Mouse (Mus musculus) adrenal gland, postnatal 14 days (tissue): ENCODE data around the gene U2af1l4. TPM values are rescaled to one million over a fixed set of nuclear protein-coding genes. Genes with fewer than 3 reads are reported as not detected.

ENCODE experiments used
- DNase-seq: peaks from one replicate; pipeline ENCODE4 v3.0.0; 2021; ENCODE audit warnings: mixed read lengths
- total RNA-seq: library from RNA; stranded (reverse); gene quantifications from 2 replicates; pipeline ENCODE4 v1.2.3, GENCODE M21; 2021

U2af1l4 gene
- total RNA-seq, 1 experiment from 2014 or later = 60.3 TPM

DNA sequence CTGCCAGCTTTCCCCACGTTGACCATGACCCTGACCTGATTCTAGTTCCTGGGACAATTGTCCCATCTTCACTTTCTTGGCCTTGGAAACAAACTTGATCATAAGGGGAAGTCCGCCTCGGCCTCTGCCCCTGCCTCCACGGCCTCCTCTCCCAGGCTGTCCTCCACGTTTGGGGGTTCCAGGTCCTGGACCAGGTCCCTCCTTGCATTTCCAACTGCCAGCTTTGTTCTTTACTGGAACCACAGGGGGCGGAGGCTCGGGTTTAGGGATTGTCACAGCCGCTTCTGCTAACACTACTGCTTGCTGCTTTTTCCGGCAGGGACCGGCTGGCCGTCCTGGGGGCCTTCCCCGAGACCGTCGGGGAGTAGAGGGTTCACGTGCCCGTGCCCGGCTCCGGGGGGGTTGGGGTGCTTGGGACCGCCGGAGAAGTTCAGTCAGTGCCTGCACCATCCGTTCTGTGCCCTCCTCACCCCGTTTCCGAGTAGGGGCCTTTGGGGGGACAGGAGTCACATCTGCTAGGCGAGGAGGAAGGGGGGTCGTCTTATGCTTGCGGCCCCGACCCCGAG lies 23.4 kb downstream of the U2af1l4 start:
- DNase-seq = no peak

DNA sequence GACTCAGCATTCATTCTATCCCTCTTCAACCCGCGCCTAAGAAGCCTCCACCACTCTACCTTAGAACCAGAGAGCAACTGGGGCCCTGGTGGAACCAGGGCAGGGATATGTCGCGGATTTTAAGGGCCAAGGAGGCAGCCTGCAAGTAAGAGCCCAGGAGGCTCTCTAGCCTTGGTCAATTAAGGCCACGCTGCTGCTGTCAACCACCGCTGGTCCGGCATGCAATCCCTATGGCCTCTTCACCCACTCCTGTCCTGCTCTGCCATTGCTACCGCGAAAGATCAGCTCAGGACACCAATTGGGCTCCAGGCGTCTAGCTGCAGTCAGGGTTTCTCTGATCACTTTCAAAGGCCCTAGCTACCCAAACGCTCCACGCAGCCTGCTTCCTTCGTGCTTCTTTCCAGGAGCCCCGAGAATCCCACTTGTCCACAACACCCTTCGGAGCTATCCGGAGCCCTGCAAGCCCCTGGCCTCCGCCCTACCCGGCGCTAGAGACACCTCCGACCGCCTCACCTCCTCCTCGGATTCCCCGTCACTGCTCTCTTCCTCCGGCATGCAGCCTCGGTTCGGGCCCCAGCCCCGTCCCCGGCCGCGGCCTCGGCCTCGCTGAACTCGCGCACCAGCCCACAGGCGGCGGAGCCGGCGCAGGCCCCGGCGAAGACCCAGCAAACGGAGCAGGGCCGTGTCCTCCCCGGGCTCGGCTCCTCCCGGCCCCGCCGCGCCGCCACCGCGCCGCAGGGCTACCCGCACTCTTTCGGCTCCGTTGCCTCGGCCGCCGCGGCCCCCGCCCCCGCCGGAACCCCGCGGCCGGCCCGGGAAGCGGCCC lies 25.0 kb downstream of the U2af1l4 start:
- DNase-seq = peak; percentile 72

DNA sequence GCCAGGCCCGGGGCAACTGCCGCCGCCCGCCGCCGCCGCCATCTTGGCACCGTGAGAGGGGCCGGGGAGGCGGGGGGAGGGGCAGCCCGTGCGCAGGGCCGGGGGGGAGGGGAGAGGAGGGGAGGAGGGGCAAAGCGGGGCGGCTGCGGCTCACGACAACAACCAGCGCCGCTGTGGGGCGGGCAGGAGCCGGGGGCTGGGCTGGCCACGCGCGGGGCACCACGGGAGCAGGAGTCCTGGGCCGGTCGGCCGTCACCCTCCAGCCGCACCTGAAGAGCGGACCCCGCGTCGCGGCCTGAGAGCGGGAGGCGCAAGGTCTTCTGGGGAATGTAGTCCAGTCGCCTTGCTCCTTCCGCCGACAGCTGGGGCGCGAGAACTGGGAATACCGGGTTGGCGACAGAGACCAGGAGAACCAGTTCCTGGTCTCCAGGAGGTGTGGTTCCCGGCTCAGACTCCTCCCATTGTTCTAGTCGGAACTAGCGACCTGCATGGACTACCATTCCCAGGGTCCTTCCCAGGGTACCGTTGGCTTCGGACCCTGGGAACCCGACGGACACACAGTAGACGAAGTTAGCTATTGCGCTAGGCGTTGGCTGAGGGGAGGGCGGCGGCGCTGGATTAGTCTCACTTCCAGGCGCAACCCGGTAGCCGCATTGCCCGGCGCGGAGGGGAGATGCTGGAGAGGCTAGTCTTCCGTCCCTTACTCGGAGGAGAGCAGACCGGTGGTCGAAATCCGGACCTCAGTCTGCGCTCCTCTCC lies 25.8 kb downstream of the U2af1l4 start, which contains the start of gene Kmt2b:
Gene Kmt2b, minus strand, starts transcription at position 51 of the 759 bp plus-strand sequence.
- DNase-seq = peak; percentile 98

DNA sequence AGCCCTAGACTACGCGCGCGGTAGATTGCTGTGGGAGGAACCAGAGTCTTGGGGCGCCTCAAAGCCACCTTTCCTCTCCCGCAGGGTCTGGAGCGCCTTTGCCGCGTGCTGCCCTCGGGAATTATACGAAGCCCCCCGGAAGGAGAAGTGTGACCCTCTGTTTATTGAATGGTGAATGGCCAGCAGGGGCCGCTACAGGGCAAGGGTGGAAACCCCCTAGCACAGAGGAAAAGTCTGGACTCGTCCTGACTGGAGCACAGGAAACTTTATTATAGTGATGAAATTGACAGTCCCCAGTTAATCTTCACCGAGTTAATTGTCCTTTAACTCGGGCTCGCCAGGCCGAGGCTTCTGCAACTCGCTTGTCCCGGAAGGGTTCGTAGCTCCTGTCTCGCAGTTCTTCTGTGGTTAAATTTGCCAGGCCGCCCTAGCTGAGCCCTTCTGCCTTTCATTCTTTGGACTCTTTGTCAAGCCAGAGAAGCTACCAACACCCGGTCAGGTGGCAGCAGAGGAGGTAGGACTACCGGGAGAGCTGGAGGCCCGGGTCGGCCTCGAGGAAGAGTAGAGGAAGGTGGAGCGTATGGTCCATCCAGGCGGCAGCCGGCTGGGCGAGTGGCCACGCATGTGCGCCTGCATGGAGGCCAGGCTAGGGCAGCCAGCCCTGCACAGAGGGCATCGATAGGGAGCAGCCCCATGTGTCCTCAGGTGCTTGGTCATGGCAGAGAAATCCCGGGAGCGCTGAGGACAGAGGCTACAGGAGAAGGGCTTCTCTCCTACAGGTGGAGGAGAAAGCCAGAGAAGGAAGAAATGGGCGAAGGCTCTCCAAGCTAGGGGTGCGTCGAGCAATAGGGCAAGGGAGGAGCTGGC lies 26.6 kb downstream of the U2af1l4 start:
- DNase-seq = peak; percentile 90

DNA sequence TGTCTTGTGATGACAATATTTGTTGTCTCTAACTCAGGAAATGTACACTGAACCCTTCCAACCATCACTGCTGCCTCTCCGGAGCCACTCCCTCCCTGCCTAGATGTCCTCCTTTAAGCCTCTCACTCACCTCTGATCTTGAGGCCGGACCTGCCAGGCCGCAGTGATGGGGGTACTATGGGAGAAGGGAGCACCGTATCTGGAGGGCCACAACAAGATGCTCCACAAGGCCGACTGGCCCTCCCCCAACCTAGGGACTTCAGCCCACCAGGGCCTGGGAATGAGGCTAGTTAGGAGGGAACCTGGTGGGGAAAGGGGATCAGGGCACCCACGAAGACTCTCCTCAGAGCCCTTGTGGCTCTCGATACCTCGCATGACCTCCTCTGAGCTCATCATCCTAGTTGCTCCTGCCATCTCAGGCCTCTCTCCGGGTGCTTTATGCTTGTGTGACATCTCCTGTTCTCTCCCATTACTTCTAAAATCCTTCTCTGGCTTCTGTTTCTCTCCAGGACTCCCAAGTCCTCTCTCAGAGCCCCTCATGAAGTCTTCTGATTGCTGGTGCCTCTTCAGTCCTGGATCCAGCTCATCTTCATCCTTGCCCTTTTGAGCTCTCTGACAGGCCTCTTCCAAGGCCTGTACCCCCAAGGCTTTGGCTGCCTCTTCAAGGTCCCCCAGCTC lies 28.0 kb downstream of the U2af1l4 start:
- DNase-seq = no peak

DNA sequence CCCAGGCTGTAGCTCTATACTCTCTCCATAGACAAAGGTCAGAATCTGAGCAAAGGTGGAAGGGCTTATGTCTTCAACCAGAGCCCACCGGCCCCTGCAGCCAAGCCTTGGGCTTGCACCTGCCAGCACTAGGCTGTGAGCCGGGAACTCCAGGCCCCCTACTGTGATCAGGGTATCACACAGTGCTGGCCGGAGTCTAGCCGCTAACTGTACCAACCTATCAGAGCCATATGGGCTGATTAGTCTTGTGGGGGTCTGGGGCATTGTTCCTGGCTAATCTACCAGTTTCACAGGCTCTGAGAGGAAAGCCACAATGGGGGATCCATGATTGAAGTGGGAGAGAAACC lies 28.5 kb downstream of the U2af1l4 start:
- no peak for DNase-seq

DNA sequence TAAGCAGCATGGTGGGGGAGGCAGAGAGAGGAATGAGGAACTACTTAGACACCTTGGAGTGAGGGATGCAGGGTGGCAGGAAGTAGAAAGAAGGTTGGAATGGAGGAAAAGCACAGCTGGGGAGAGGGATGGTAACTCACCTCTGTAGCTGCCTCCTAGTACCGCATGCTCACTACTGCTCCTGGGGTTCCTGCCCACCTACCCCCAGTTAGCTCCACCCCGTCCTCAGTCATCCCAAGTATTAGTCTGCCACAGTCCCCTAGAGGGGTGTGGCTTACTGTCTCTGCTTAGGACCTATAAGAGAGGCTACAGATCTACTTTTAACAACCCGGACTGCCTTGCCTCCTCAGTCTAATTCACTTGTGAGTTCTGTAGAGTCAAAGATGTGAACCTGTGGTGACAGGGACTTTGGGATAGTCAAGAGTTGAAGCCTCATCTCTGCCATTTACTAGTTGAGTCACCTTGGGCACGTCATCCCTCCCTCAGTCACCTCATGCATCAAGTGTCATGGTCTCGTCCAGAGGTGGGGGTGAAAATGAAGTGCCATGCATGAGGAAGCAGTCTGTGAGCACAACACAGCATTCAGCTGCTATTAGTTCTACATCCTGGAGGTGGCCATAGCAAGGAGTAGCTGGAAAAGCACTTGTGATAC lies 29.8 kb downstream of the U2af1l4 start:
- DNase-seq = no peak

DNA sequence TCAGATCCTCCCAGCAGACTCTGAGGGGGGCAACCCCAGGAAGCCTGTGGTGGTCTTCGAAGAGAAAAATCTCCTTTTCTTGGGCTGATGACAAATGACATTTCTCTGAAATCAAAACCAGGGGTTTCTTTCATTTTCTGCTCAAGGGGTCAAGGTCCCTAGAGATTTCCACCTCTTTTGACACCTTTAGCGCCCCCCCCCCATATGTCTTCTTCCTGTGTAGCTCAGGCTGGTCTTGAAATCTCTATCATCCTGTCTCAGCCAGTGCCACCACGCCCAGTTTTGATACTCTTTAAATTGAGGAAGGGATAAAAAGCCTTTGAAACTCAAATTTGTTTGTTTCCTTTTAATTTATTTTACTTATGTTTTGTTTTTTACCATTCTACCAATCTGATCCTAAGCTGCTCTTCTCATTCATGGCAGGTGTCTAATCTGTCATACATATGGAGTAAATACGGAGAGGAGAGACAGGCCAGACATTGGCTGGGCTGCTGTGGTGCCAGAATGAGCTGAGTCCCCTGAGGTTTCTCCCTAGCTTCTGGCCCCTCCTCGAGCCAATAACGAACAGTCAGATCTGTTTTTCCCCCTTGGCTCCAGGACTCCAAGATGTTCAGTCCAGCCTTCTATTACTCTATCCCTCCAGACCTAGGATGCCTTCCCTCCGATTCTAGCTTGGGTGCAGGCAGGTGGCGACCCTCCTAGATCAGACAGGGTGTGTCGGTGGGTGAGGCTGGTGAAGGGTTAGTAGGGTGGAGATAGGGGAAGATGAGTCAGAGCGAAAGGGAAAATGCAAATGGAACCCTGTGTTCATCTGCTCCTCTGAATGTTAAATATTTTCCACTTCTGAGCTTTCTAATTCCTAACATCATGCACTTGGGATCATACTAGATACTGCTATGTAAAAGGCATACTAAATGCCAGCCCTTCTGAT lies 30.7 kb downstream of the U2af1l4 start:
- DNase-seq = no peak

DNA sequence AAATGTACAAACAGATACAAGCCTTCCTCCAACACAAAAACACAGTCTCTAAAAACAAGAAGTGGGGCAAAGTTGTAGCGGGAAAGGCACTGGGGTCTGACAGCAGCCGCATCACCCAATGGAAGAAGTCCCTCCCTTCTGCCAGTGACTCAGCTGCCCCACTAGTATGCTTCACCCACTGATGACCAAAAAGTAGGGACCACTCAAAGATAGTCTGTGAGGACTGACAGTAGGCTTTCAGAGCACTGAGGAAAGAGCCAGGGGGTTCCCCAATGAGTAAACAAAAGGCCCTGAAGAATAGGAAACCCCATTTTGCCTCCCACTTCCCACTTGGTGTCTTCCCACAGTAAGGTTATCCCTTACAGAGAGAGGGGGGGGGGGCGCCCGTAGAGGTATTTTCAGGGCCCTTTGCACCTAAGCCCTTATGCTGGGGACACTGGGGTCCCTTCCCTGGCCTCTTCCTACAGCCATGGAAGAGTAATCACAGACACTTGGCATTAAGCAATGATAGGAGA lies 31.5 kb downstream of the U2af1l4 start:
- no peak for DNase-seq

DNA sequence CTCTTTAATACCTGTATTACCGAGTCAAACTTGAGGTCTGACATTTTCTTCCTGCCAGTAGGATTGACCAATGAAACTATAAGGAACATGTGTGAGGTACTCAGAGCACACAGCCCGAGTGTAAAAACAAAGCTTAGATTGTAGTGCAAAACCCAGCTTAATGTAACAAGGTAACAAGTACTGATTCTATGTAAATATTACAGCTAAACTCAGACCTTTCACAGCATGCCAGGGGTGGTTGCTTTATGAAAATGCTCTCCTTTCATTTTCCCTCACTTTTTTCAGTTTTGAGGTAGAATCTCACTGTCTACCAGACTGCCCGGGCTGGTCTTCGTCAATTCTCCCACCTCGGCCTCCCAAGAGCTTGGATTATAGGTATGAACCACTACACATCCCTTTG lies 33.0 kb downstream of the U2af1l4 start:
- no peak for DNase-seq

DNA sequence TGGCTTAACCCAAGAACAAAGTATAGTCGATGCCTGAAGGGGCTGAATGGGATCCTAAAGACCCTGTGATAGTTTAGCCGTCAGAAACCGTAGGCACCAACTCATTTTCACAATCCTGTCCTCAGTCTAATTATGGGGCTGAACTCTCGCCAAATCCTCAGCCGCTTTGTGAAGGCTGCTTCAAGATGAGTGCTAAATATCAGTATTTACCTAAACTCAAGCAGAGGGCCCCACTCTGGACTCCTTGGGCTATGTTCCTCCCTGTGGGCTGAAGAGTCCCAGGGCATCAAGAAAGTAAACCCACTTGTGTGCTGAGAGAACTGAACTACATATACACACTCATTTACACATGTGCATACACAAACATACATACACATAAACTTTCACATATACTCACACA lies 33.7 kb downstream of the U2af1l4 start:
- DNase-seq = no peak

DNA sequence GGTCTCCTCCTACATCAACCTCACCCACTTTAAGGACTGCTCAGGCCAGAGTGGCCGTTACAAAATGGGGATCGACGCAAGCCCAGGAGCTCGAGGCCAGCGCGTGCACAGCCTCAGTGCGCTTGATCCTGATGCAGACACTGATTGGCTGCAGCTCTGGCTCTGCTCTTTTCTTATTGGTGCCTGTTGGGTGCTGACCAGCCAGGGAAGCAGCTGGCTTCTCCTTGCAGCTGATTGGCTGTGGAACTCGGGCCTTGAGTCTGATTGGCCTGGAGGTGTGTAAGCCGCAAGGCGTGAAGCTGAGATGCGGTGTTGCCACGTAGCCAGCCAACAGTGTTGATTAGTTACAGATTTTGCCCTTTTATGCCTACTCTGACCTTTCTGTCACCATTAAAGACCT lies 35.7 kb downstream of the U2af1l4 start, which contains the start of gene Zbtb32:
Gene Zbtb32, minus strand, starts transcription at position 124 of the 400 bp plus-strand sequence.
- no peak for DNase-seq

DNA sequence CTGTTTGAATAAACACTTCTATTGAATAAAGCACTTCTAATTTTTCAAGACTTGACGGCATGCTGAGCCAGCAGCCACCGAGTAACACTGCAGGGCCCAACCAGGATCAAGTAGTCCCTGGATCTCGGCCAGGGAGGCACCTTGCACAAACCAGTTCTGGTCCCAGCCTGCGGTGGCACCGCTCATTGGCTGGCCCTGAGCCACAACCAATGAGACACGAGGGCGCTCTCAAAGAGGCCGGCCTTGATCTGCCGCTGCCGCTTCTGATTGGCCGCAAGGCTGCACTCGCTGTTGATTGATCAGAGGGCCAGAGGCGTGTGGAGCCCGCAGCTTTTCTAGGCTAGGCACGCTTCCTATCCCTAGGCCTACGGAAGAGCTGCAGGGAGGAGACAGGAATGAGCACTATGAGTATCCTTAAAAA lies 36.8 kb downstream of the U2af1l4 start:
- peak; percentile 96 for DNase-seq

DNA sequence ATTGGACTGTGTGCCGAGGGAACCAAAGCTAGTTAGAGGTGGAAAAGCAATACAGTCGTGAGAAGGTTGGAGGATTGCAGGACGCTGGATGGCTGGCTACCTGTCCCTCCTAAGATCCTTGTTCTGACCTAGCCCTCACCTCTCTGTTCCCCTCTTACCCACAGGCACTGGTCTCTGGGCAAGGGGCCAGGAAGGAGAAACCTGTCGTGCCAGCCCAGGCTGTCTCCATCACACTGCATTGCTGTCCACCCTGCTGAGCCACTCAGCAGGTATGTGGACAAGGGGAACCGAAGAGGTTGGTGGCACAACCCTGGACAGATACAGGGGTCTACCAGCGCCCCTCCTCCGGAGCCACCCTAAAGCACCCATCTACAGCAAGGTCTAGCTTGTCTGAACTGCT lies 37.5 kb downstream of the U2af1l4 start:
- DNase-seq = no peak

DNA sequence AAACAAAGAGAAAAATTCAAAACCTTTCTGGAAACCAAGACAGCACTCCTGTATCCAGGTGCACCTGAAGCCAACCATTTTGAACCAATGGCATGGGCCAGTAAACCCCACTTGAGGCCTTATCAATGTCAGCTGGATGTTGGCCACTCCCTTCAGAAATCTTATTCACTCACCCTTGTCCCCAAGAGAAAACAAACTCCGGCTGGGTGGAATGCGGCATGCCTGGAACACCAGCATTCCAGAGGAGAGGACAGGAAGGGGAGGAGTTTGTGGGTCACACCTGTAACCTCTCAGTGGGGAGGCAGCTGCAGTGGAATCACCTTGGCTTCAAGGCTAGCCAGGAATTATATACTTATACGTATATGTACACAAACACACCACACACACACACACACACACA lies 39.5 kb downstream of the U2af1l4 start:
- no peak for DNase-seq

DNA sequence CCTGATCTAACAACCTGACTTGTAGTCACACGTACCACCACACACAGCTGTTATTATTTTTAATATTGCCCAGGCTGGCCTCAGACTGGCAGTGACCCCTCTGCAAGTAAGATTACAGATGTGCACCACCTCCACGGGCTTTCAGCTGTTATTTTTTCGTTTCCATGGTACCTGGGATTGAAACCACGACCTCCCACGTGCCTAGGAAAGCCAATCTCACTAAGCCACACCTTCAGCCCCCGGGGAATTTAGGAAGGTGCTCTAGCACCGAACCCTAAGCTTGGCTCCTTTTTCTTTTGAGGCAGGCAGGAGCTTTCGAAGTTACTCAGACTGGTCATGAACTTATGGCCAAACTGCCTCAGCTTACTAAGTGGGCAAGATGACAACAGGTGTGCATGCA lies 41.3 kb downstream of the U2af1l4 start:
- no peak for DNase-seq

DNA sequence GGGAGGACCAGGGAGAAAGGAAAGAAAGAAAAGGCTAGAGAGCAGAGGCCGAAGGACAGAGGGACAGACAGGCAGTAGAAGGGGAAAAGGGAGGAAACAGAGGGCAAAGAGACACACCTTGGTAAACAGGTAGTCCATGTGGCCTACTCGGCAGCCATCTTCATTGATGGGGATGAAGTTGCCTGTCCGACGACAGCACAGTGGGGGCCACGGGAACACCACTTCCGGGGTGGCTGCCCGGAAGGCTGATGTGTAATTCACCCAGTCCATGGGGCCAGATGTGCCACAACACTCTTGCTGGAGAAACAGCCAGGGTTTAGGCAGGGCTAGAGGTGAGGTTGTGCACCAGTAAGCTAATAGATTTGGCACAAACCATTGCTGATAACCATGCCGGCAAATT lies 41.8 kb downstream of the U2af1l4 start:
- DNase-seq = no peak

DNA sequence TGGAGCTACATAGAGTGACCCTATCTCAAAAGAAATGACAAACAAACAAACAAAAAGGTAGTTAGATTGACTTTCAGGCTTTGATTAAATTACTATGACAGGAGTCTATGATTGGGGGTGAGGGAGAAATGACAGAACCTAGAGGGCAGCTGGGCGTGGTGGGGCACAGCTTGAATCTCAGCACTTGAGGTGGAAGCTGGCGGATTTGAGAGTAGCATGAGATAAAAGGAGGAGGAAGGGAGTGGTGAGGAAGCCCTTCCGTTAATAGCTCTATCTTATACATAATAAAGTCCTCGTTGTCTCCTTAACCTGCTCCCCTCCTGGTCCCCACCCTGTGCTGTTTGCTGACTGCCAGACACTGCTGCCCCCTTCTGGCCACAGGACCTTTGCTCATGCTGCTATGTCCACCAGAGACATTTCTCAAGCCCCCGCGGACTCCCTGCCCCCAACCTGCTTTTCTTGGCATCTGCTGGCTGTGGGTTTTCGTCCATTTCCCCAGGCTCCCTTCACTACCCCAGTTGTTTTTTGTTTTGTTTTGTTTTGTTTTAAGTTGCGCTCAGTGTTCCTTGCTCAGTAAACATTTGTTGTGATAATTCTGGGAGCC lies 44.7 kb downstream of the U2af1l4 start:
- peak; percentile 81 for DNase-seq

DNA sequence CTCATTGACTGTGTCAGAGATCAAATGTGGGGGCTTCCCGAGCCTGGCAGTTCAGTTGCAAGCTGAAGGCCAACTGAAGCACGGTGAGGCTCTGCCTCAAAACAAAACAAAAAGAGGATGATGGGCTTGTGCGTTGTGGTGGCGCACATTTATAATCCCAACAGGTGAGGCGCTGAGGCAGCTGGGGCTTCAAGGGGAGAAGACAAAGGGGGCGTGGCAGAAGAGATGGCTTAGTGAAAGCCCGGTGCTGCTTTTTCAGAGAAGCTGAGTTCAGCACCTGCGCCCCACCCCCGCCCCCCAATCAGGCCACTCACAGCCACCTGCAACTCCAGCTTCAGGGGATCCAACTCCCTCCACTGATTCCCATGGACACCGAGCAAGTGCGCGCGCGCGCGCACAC lies 45.4 kb downstream of the U2af1l4 start:
- no peak for DNase-seq
